Mouse (Mus musculus): ENCODE data around the gene Kctd17.

DNA sequence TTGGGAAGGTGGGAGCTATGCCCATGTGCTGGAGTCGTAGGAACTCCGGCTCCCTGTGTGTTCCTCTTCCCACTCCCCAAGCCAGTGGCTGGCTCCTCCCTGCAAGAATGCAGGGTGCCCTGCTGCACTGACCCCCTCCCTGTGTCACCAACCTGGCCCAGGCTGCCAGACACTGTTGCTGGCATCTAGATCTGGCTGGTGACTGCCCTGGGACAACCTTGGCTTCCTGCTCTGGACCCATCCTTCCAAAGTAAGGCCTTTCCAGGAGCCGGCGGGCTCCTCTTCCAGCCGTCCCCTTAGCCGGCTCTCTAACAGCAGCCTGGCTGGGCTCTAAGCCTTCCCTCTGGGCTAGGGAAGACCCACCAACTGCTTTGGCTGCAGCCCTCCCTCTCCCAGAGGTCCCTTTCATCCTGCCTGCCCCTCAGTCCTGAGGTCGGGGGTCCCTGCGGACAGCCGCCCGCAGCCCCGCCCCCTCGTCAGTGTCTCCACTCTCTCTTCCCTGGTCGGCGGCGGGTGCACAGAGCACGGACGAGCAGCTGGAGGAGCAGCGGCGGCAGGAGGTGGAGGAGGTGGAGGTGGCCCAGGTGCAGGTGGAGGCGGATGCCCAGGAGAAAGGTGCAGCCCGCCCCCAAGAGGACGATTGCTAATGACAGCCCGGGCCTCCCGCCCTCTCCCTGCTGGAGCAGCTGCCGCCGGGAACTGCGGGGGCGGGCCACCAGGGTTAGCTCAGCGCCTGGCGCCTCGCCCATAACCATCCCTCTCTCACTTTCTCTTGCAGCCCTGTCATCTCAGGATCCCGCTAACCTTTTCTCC lies 8.2 kb downstream of the Kctd17 start:
- TF ChIP-seq GATA1 (IDR thresholded peaks at IDR 0.05; ENCODE audit: borderline replicate concordance, low read length) (no peak), FLI1 (IDR thresholded peaks at IDR 0.05; ENCODE audit: low read length) (no peak)

Measured in megakaryocyte, embryonic 14.5 days (primary cell).